Mouse (Mus musculus) midbrain, embryonic 10.5 days (tissue): ENCODE measurements around the gene Il10ra. TPM values are rescaled to one million over a fixed set of nuclear protein-coding genes. Genes with fewer than 3 reads are reported as not detected.

Experiments used
- DNase-seq: peaks from one replicate; pipeline ENCODE4 v3.0.0-alpha.2; 2017; ENCODE audit warnings: low spot score
- H3K27ac ChIP-seq: fragments of 300-500 bp; sonication (generic); replicated peaks from 2 replicates; pipeline ENCODE4 v1.5.1; 2016; ENCODE audit warnings: mild to moderate bottlenecking
- H3K27me3 ChIP-seq: fragments of 300-500 bp; sonication (generic); 2 replicates; pipeline ENCODE4 v1.6.1; 2016; ENCODE audit warnings: low read depth, mild to moderate bottlenecking; ENCODE audit not compliant: poor library complexity, severe bottlenecking
- H3K36me3 ChIP-seq: fragments of 300-500 bp; sonication (generic); 2 replicates; pipeline ENCODE4 v1.6.1; 2016; ENCODE audit warnings: mild to moderate bottlenecking, moderate library complexity
- H3K4me1 ChIP-seq: fragments of 300-500 bp; sonication (generic); 2 replicates; pipeline ENCODE4 v1.6.1; 2016
- H3K4me3 ChIP-seq: fragments of 300-500 bp; sonication (generic); 2 replicates; pipeline ENCODE4 v1.5.1; 2016; ENCODE audit warnings: mild to moderate bottlenecking, moderate library complexity
- H3K9me3 ChIP-seq: fragments of 300-500 bp; sonication (generic); replicated peaks from 2 replicates; pipeline ENCODE4 v1.6.1; 2016; ENCODE audit warnings: mild to moderate bottlenecking
- WGBS: fragments of 180-500 bp; shearing (Covaris S2); methylation state at CpG from one replicate; pipeline ENCODE4 v1.1.7; 2016; 5-methylcytosine and 5-hydroxymethylcytosine counted together
- polyA plus RNA-seq: library from polyadenylated mRNA; unstranded; fragments of >200 nt; fragmentation: Nextera tagmentation; extraction: Ambion mirVana; gene quantifications from 2 replicates; pipeline ENCODE4 v1.2.1, GENCODE M21; 2016

Gene Il10ra
- polyA plus RNA-seq, 1 experiment from 2014 or later: 0.89 TPM

GRCm38 (mm10) chr9:45282466-45282865, 13.5 kb upstream of the Il10ra start:
- DNase-seq: no peak
- Histone ChIP-seq H3K27me3 (no peaks in the 10 kb centered on the region), H3K4me3 (no peak overlapping the region), H3K27ac (no peak overlapping the region), H3K4me1 (no peaks in the 10 kb centered on the region), H3K9me3 (no peaks in the 10 kb centered on the region), H3K36me3 (no peaks in the 10 kb centered on the region)
- 92% methylated on average over 5 of the region's 5 CpGs for WGBS

DNA sequence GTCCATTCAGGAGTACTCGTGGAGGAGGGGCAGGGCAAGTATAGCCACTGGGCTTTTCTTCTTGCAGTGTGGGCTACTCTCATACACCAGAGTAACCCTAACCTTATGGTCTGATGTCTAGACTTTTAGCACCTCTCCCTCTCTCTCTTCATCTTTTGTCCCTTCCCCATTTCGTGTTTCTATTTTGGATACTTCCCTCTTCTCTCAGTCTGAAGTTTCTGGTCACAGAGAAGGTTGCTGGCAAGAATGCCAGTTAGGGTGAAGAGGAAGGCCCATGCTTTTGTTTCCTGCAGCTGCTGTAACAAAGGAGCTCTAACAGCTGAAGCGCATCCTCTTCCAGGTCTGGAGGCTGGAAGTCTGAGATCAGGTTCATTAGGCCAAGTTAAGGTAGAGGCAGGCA, 11.9 kb upstream of the Il10ra start:
- no peaks in the 10 kb centered on the region for H3K36me3 ChIP-seq
- WGBS: 78% methylated on average over 3 of the region's 3 CpGs
- no peaks in the 10 kb centered on the region for H3K27me3 ChIP-seq
- no peaks in the 10 kb centered on the region for H3K9me3 ChIP-seq
- no peak overlapping the region for H3K4me3 ChIP-seq
- no peak overlapping the region for H3K27ac ChIP-seq
- H3K4me1 ChIP-seq: no peaks in the 10 kb centered on the region
- no peak for DNase-seq

DNA sequence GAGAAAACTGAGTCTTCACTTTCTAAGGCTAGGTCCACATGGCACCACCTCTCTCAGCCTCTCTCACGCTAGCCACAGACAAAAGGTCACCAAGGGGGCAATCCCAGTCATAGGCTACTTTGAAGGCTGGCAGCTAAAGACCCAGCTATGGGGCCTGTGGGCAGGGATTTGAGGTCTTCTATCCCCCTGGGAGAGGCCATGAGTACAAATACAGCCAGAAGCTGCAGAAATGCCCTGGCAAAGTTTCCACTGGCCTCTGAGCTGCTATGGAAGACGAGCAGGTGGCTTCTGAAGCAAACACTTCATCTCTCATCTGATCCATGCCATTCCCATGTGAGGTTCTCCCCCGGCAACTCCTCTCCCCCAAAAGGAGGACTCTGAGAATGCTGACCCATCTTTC, 11.1 kb upstream of the Il10ra start:
- no peaks in the 10 kb centered on the region for H3K36me3 ChIP-seq
- H3K9me3 ChIP-seq: no peaks in the 10 kb centered on the region
- WGBS: 84% methylated on average over 3 of the region's 3 CpGs
- no peaks in the 10 kb centered on the region for H3K4me1 ChIP-seq
- H3K27ac ChIP-seq: no peak overlapping the region
- DNase-seq: no peak
- no peaks in the 10 kb centered on the region for H3K27me3 ChIP-seq
- no peak overlapping the region for H3K4me3 ChIP-seq

DNA sequence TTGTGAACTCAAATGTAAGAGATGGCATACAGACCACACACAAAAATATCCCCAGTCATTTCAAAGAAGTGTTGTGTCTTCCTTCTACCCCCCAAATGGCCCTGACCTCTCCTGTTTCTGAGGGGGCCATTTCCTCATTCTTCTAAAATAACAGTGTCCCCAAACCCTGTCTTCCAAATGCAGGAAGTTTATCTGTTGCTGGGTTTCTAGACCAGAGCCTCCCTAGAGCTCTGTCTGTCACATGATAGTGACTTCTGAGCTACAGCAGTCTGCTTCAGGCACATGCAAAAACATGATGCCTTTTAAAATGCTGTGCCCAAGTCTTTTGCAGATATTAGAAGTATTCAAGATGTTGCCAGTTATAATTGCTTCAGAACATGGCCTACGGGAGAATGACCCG, 5.7 kb upstream of the Il10ra start:
- Histone ChIP-seq H3K9me3 (no peaks in the 10 kb centered on the region), H3K27ac (no peak overlapping the region), H3K36me3 (no peaks in the 10 kb centered on the region), H3K4me1 (no peaks in the 10 kb centered on the region), H3K27me3 (peaks cover 27% of the 10 kb centered on the region), H3K4me3 (no peak overlapping the region)
- 95% methylated on average over 2 of the region's 2 CpGs for WGBS
- DNase-seq: no peak

- no peak for DNase-seq
- 83% methylated on average over 4 of the region's 4 CpGs for whole genome bisulfite sequencing
These were observed 5.3 kb upstream of the Il10ra start for GRCm38 (mm10) chr9:45274218-45274617.

GRCm38 (mm10) chr9:45272213-45272612, 3.3 kb upstream of the Il10ra start:
- peaks cover 18% of the 10 kb centered on the region for H3K4me1 ChIP-seq
- no peaks in the 10 kb centered on the region for H3K36me3 ChIP-seq
- H3K27me3 ChIP-seq: peaks cover 51% of the 10 kb centered on the region
- no peak overlapping the region for H3K27ac ChIP-seq
- no peak for DNase-seq
- H3K4me3 ChIP-seq: no peak overlapping the region
- no peaks in the 10 kb centered on the region for H3K9me3 ChIP-seq
- 53% methylated on average over 5 of the region's 5 CpGs for WGBS

More at GRCm38 (mm10) chr9:45274218-45274617, 5.3 kb upstream of the Il10ra start:
- H3K9me3 ChIP-seq: no peaks in the 10 kb centered on the region
- no peak overlapping the region for H3K4me3 ChIP-seq
- H3K36me3 ChIP-seq: no peaks in the 10 kb centered on the region
- H3K4me1 ChIP-seq: peaks cover 1% of the 10 kb centered on the region
- H3K27me3 ChIP-seq: peaks cover 31% of the 10 kb centered on the region
- no peak overlapping the region for H3K27ac ChIP-seq

- H3K4me3 ChIP-seq: peak overlapping the region; percentile 55; the same call in 1 of the 2 replicates
- H3K9me3 ChIP-seq: no peaks in the 10 kb centered on the region
- H3K36me3 ChIP-seq: no peaks in the 10 kb centered on the region
- 61% methylated on average over 4 of the region's 4 CpGs for WGBS
- peaks cover 18% of the 10 kb centered on the region for H3K4me1 ChIP-seq
- H3K27ac ChIP-seq: no peak overlapping the region
- H3K27me3 ChIP-seq: peaks cover 61% of the 10 kb centered on the region
- DNase-seq: no peak
These were observed 870 bp downstream of the Il10ra start for GRCm38 (mm10) chr9:45268079-45268478.

- H3K36me3 ChIP-seq: no peaks in the 10 kb centered on the region
- H3K9me3 ChIP-seq: no peaks in the 10 kb centered on the region
- no peak overlapping the region for H3K4me3 ChIP-seq
- WGBS: 94% methylated on average over 4 of the region's 4 CpGs
- no peak overlapping the region for H3K27ac ChIP-seq
- no peak for DNase-seq
- H3K27me3 ChIP-seq: peaks cover 57% of the 10 kb centered on the region
- H3K4me1 ChIP-seq: peaks cover 18% of the 10 kb centered on the region
These were observed 1.9 kb downstream of the Il10ra start for GRCm38 (mm10) chr9:45267099-45267498.

- no peaks in the 10 kb centered on the region for H3K36me3 ChIP-seq
- H3K27ac ChIP-seq: no peak overlapping the region
- H3K4me1 ChIP-seq: no peaks in the 10 kb centered on the region
- DNase-seq: no peak
- no peaks in the 10 kb centered on the region for H3K9me3 ChIP-seq
- peaks cover 7% of the 10 kb centered on the region for H3K27me3 ChIP-seq
- no peak overlapping the region for H3K4me3 ChIP-seq
- 83% methylated on average over 5 of the region's 5 CpGs for WGBS
These were observed 7.1 kb downstream of the Il10ra start for GRCm38 (mm10) chr9:45261872-45262271.

DNA sequence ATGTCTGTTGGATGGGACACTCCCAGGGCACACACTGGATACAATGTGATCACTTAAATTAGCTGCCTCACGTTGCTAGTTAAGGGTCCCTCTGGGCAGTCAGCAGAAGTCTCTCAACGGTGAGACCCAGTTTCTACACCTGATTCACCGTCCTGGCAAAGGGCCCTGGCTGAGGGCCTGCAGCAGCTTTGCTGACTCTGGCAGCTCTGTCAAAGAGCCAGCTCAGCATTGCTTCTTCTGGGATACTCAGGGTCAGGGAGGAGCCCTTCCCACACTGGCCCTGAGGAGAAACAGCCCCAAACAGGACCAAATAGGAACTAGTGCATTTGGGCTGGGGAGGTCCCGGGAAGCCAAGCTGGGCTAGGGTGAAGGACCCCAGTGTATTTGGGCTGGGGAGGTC, 7.5 kb downstream of the Il10ra start:
- H3K4me1 ChIP-seq: no peaks in the 10 kb centered on the region
- H3K27me3 ChIP-seq: peaks cover 3% of the 10 kb centered on the region; the same call in 1 of the 2 replicates
- no peak for DNase-seq
- H3K4me3 ChIP-seq: no peak overlapping the region
- WGBS: 80% methylated on average over 4 of the region's 4 CpGs
- H3K27ac ChIP-seq: no peak overlapping the region
- no peaks in the 10 kb centered on the region for H3K9me3 ChIP-seq
- H3K36me3 ChIP-seq: no peaks in the 10 kb centered on the region

DNA sequence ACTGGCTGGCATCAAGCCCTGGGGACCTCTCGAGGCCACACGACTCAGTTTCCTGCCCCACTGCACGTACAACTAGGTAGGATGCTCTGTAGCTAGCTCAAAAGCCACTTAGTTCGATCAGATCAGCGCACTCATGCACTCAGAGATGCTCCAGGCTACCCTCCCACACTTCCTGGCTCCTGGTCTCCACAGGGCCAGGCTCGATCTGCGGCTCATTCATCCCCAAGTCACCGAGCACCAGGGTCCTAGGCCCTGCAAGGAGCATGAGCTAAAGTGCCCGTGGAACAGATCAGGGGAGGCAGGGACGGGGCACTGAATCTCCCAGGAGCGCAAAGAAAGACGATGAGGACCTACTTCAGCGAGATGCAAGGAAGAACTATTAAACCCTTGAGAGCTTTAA, 9.9 kb downstream of the Il10ra start:
- WGBS: 88% methylated on average over 13 of the region's 13 CpGs
- Histone ChIP-seq H3K27me3 (no peaks in the 10 kb centered on the region), H3K4me3 (no peak overlapping the region), H3K9me3 (no peaks in the 10 kb centered on the region), H3K27ac (no peak overlapping the region), H3K4me1 (peaks cover 5% of the 10 kb centered on the region; the same call in 1 of the 2 replicates), H3K36me3 (no peaks in the 10 kb centered on the region)
- no peak for DNase-seq

DNA sequence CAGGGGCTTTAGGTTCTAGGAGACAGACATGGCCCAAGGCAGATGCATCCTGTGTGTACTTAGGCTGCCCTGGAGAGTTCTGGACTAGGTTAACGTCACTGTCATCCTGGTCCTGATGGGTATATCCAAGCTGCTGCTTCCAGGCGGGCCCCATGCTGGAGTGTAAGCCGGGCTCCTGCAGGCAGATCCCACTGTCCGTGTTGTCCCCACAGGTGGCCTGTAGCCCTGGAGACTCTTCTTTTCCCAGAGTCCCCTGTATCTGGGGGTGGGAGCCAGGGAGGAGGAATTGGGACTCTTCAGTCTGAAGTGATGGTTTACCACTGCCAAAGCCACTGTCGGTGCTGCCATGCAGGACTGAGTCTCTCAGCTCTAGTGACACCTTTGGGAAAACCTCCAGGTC, 13.0 kb downstream of the Il10ra start:
- H3K9me3 ChIP-seq: no peaks in the 10 kb centered on the region
- H3K27ac ChIP-seq: no peak overlapping the region
- DNase-seq: no peak
- no peaks in the 10 kb centered on the region for H3K36me3 ChIP-seq
- H3K4me3 ChIP-seq: no peak overlapping the region
- H3K27me3 ChIP-seq: no peaks in the 10 kb centered on the region
- 78% methylated on average over 5 of the region's 5 CpGs for WGBS
- H3K4me1 ChIP-seq: peaks cover 7% of the 10 kb centered on the region; the same call in 1 of the 2 replicates

DNA sequence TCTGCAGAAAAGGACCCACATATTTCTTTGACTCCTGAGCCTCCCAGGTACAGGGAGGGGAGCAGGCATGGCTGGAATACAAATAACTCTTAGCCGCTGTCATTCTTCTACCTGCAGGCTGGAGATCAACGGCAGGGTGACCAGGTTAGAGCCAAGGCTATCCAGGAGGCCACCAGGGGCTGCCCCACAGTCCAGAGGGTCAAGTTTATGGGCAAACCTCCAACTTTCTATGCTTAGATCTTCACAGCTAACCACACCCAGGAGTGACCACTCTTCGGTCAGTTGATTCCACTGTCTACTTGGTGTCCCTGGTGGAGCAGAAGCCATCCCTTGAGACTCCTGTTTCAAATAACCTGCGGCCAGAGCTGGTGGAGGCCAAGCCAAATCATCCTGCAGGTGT, 13.5 kb downstream of the Il10ra start:
- 92% methylated on average over 4 of the region's 4 CpGs for WGBS
- no peak overlapping the region for H3K4me3 ChIP-seq

DNA sequence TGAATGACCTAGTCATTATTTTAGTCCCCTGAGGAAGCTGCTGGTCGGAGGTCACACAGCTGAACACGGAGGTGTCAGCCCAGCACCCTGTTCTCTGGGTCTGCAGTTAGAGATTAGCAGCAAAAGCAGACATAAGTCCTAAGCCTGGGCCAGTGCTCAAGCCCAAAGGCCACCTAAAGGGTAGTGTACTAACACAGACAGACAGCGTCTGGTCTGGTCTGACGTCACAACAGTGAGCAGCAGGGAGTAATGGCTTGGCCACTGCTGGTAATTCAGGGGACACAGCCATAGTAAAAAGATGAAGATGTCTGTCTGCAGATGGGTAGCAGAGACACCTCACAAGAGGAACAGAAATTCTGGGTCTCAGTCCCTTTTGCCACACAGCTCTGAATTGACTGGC, 14.3 kb downstream of the Il10ra start:
- 66% methylated on average over 4 of the region's 4 CpGs for WGBS
- no peak overlapping the region for H3K27ac ChIP-seq
- DNase-seq: no peak
- no peaks in the 10 kb centered on the region for H3K27me3 ChIP-seq
- peaks cover 7% of the 10 kb centered on the region; the same call in 1 of the 2 replicates for H3K4me1 ChIP-seq
- H3K4me3 ChIP-seq: no peak overlapping the region
- H3K9me3 ChIP-seq: no peaks in the 10 kb centered on the region
- H3K36me3 ChIP-seq: no peaks in the 10 kb centered on the region

More for the DNA sequence above, 13.5 kb downstream of the Il10ra start:
- Histone ChIP-seq H3K36me3 (no peaks in the 10 kb centered on the region), H3K27me3 (no peaks in the 10 kb centered on the region), H3K4me1 (peaks cover 7% of the 10 kb centered on the region; the same call in 1 of the 2 replicates), H3K27ac (no peak overlapping the region), H3K9me3 (no peaks in the 10 kb centered on the region)
- DNase-seq: no peak
